Mouse (Mus musculus): Measurements from ENCODE around the gene Mast4.

The Mast4 gene

DNA sequence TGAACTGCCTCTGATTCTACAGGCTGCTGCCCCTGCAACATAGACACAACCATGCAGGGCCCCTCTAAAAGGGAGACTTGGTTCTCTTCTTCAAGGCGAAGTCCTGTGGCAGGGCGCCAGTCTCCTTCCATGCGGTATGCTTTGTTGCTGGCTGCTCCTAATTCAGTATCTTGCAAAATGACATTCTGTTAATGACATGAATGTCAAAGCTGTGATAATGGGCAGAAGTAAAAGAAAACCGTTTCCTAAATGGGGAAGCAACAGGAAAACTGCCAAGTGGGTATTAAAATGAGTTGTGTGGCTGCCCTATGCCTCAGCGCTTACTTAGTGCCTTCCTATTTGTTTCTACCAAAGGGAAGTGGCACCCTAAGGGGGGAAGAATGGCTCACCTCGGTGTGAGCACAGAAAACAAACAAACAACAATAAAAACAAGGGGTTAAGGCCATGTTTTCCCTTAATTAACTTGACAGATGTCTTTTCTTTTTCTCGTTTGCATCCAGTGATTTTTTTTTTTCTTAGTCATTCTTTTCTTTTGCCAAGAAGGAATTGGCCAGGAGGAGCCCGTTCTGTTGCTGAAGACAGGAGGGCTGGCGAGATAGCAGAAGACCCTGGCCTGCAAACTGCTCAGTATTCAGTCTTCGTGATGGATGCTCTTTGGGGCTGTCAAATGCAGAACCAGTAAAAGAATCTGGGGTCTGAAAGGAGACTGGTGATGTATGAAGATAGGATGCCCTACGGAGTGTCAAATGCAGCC is 468.1 kb downstream of the Mast4 start:
- DNase-seq (ENCODE audit: extremely low spot score, low spot score), result no peak

DNA sequence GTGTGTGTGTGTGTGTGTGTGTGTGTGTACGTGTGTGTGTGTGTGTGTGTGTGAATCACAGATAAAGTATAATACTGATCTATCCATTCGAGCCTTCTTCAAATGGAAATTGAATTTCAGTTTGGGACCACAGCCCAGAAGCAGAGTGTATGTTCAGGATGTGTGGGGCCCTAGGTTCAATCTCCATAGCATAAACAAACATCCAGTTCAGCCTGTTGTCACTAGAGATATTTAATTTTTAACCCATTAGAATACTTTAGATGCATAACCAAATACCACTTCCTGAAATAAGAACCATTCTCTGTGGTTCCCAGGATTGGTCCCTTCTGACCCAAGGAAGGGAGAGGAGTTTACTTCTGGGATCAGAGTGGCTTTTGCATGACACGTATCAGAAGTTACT is 468.8 kb downstream of the Mast4 start:
- no peak for DNase-seq (ENCODE audit: extremely low spot score, low spot score)

- DNase-seq (ENCODE audit: extremely low spot score, low spot score), result no peak
Observed at GRCm38 (mm10) chr13:102864840-102865239, 469.5 kb downstream of the Mast4 start.

GRCm38 (mm10) chr13:102864079-102864478 is 470.2 kb downstream of the Mast4 start:
- DNase-seq (ENCODE audit: extremely low spot score, low spot score), result no peak

DNA sequence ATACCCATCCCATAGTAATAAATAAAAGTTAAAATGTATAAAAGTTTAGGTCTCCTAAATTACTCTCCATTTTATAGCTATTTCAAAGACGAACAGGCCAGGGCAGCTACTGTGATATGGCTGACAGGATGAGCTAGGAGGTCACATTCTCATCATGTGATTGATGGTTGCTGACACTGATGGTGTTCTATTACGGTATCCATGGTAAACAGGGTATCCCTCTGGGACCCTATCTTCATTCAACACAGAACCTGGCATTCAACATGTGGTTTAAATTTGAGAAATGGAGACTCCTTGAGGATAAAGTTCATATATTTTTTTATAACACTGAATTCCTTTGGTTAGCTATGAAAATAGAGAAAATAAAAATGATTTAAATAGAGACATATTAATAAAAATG is 471.3 kb downstream of the Mast4 start:
- no peak for DNase-seq (ENCODE audit: extremely low spot score, low spot score)

GRCm38 (mm10) chr13:102862397-102862796 is 471.9 kb downstream of the Mast4 start:
- no peak for DNase-seq (ENCODE audit: extremely low spot score, low spot score)

GRCm38 (mm10) chr13:102860733-102861132 is 473.6 kb downstream of the Mast4 start:
- DNase-seq (ENCODE audit: extremely low spot score, low spot score), result no peak

- no peak for DNase-seq (ENCODE audit: extremely low spot score, low spot score)
Observed at GRCm38 (mm10) chr13:102860135-102860534, 474.2 kb downstream of the Mast4 start.

- DNase-seq (ENCODE audit: extremely low spot score, low spot score), result no peak
Observed at GRCm38 (mm10) chr13:102857539-102857838, 476.8 kb downstream of the Mast4 start.

DNA sequence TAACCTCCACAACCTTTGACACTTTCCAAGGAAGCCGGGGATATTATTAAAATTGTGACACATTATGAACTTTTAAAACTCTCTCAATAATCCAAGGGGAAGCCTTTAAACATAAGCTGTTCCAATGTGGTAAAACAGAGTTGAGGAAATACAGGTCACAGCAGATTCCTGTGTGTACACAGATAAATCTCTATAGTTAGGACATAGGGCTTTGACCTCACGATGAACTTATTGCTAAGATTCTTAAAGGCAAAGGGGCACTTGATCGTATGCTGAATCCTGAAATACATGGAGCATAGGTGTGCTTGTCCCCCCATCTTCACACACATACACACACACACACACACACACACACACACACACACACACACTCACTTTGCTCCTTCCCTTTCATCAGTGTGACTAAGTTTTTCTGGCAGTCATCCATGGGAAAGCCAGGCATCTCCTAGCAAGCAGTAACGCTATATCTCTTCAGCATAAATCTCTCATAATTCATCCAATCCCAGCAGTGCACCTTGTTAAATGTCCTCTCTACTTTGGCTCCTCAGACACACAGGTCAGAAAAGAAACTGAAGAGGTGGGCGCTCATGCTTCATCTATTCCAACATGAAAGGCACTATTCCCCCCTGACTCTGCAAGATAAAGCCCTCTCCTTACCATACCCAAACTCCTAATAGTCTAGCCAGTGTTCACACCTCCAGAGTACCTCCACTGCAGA is 477.3 kb downstream of the Mast4 start:
- peak; percentile 12 for DNase-seq (ENCODE audit: extremely low spot score, low spot score)

DNA sequence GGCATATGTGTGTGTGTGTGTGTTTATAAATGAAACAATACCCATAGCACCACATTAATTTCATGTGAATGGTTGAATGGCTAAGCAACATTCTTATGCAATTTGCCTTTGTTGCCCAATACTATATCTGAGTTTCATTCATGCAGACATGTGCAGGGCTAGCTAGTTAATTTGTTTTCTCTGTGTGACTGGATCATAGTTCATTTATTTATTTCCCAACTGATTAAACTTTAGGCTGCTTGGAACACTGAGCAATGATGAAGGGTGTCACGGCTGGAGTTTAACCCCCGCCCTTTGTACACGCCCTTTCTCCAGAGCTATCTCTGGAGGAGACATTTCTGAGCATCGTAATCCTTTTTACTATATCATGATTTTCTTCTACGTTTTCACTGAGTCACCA is 481.4 kb downstream of the Mast4 start:
- DNase-seq (ENCODE audit: extremely low spot score, low spot score), result no peak

GRCm38 (mm10) chr13:102851253-102851652 is 483.0 kb downstream of the Mast4 start:
- DNase-seq (ENCODE audit: extremely low spot score, low spot score), result no peak

DNA sequence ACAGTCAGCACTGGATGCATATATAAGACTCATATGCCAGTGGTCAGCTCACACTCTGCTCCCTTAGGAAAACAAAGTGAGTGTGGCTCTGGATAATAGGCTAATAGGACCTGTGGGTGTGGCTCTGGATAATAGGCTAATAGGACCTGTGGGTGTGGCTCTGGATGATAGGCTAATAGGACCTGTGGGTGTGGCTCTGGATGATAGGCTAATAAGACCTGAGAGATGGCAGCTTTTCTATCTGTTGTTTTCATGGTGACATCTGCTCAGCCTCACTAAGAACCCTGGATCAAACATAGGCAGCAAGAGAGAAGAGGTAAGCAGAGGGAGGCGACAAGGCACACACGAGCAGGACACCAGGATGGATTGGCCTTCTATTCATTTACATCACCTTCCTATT is 483.7 kb downstream of the Mast4 start:
- no peak for DNase-seq (ENCODE audit: extremely low spot score, low spot score)

DNA sequence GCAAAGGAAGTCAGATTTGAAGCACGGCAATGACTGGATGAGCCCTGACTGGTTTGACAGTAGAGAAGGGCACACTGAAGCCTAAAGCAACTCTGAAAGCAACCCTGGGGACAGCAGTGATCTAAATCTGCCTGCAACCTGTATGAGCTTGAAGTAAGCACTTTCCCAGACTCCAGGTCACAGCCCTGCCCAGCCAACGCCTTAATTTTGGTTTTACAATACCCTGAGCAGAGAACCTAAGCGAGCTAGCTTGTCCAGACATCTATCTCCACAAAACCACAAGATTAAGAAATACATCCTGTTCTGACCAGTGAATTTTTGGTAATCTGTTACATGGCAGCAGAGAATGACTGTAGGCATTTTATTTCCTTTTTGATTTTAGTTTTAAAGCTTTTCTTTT is 485.2 kb downstream of the Mast4 start:
- no peak for DNase-seq (ENCODE audit: extremely low spot score, low spot score)

GRCm38 (mm10) chr13:102846473-102846872 is 487.8 kb downstream of the Mast4 start:
- no peak for DNase-seq (ENCODE audit: extremely low spot score, low spot score)

DNA sequence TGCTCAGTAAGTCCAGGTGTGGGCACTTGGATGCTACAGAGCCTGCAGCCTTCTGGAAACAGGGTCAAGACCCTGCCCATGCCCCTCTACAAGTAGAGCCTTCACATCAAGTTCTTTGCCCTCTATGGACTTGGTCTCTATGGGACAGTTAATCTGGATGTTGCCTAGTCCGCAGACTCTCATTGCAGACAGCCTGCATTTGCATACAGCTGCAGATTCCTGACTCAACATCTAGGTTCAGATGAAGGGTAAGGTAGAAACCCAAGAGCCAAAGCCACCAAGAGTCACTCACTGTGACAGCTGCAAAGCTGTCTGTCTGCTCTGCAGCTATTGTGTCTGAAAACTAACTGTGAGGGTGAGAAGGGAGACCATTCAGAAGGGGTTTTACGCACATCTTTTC is 491.6 kb downstream of the Mast4 start:
- no peak for DNase-seq (ENCODE audit: extremely low spot score, low spot score)

DNA sequence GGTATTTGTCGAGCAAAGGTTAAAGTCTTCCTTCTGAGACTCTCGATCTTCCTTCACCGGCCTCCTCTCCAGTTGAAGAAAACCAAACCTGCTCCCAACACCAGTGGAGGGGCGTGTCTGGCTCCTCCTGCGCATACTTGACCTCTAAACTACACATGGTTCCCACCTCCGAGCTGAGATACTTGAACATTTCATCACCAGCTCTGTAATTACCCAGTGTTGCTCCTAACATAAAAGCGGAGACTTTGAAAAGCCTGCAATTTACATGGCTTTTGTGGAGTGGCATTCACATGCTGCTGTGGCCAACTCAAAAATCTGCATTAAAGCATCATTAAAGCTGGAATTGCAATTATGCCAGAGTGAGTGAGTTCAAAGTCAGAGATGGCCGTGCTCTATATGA is 492.1 kb downstream of the Mast4 start:
- DNase-seq (ENCODE audit: extremely low spot score, low spot score), result no peak

- no peak for DNase-seq (ENCODE audit: extremely low spot score, low spot score)
Observed at GRCm38 (mm10) chr13:102839741-102840482, 494.4 kb downstream of the Mast4 start.

- DNase-seq (ENCODE audit: extremely low spot score, low spot score), result no peak
Observed at GRCm38 (mm10) chr13:102837427-102837826, 496.9 kb downstream of the Mast4 start.

GRCm38 (mm10) chr13:102835336-102835735 is 499.0 kb downstream of the Mast4 start:
- no peak for DNase-seq (ENCODE audit: extremely low spot score, low spot score)

DNA sequence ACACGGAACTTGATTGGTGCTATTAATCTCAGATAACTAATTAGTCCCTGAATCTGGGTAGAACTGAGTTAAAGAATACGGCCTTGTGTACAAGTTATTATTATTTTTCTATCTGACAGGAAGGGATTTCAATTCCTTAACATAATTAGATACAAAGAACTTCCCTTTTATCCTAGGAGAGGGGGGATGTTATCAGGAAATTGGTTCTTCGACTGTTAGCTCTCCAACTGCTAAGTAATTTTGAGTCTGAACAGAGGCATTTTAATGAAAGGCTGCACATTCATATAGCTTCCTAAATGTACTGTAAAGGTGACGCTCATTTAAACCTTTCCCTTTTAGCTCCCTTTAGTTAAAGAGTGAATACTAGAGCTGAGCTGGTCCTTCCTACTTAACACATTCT is 516.0 kb downstream of the Mast4 start:
- no peak for DNase-seq (ENCODE audit: extremely low spot score, low spot score)

DNA sequence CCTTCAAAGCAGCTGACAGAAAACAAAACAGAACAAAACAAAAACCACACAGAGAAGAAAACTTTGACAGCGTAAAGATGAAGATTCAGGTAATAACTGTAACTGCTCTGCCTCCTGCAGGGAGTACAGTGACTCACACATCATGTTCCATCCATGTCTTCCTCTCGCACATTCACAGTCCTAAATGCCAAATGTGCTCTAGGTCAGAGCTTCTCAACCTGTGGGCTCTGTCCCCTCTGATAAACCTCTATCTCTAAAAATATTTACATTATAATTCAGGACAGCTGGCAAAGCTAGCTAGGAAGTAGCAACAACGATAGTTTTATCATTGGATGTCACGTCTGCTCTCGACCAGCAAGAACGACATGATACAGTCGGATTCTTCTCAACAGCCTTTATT is 517.6 kb downstream of the Mast4 start:
- no peak for DNase-seq (ENCODE audit: extremely low spot score, low spot score)

All from neural tube, embryonic 10.5 days (tissue).